Mouse (Mus musculus) spleen, postnatal 14 days (tissue): ENCODE measurements around the gene Ablim2.

Source experiments
- DNase-seq, 2 experiments: peaks; one replicate each; pipeline ENCODE4 v3.0.0; 2021 to 2022; ENCODE audit warnings: low spot score in 2 of 2

The Ablim2 gene

DNA sequence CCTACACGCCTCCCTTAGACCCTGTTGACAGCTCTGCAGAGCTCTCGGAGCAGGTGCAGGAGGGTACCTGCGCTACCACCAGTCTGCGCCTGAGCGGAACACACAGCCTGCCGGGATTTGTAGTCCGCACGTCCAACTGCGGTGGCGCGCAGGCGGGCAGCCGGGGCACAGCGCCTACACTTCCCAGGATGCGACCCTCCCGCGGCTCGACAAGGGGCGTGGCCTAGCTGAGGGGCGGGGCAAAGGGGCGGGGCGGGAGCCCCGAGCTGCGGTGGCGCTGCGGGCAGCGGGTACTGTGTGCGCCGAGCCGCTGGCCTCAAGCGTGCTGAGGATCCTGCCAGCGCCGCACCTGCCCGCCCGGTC, at the start of gene Ablim2:
Gene Ablim2, plus strand, starts transcription at position 242 of the 363 bp plus-strand sequence.
- DNase-seq = peak; percentile 60 to 74

- no peak for DNase-seq
Measured at GRCm38 (mm10) chr5:35710481-35710880, 47.2 kb upstream of the Ablim2 start.

DNA sequence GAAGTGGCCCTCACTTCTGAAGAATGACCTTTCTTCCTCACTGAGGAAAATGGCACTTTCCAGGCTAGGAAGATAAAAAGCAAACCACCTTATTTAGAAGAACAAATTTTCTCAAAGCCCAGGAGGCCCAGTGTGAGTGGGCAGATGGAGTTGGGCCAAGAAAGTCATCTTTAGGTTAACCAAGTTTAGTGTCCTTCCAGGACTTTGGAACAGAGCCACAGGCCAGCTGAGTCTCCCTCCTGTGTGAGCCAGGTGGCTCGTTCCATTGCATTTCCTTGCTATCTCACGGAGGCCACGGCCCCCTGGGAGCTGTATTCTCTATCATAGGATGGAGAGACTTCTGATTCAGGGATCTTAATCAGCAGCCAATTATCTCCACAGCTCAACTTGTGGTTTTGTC, 46.7 kb upstream of the Ablim2 start:
- DNase-seq = no peak

DNA sequence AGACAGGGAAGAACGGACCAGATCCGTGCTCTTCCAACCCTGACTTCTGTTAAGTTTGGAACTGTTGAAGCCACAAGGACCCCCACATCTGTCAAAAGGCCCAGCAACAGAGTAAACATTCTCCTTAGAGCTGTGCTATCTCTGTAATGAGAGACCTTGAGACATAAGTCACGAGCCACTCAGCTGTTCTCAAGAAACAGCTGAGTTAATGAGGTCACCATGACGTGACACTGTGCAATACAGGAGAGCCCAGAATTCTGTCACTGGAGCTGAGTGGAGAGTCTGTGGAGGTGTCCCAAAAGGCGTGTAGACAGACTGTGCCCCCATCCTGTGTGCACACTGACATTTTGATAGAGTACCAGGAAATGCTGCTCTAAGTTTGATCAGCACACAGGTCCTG, 45.2 kb upstream of the Ablim2 start:
- DNase-seq = no peak

DNA sequence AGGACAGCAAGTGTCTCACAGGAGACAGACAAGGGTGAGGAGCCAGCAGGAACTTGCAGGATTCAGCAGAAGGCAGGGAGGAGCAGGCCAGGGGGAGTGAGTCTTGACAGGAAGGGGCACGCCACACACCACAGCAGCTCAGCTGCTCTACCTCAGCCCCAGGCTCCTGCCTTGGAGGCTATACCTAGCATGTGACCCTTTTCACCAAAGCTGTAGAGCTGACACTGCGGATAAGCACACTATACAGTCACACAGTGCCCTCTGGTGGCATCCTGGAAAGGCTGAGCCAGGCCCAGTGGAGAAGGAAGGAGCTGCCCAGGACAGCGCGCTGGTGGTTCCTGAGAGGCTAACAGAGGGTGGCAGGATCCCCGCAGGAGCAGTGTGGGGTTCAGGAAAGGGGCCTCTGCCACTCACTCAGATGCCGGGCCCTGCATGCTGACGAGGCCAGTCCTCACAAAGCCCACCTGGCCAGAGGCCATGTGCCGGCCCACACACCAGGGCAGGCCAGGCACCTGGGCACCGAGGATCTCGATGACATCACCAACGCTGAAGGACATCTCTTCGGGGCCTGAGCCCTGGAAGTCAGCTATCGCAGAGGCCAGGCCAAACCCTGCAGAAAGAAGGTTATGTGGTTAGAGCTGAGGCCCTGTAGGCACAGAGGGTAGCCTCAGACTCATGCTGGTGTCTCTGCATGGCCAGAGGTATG, 43.9 kb upstream of the Ablim2 start:
- peak in 1 of 2 experiments; percentile 20 for DNase-seq

DNA sequence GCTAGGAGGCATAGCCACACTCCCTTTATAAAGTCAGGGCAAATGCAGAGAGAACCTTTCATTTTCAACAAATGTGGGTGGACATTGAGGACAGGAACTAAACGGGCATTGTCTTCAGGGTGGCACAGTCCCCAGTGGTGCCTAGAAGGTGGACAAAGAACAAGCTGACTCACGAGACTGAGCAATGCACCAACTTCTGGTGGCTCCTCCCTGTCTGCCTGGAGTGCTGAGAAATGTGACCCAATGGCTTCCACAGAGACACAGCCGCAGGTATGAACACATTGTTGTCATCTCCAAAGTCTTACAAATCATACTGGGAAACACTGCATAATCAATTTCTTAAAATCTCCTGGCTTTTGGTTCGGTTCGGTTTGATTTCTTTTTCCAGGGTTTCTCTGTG, 40.2 kb upstream of the Ablim2 start:
- DNase-seq = no peak

- no peak for DNase-seq
Measured at GRCm38 (mm10) chr5:35717946-35718345, 39.7 kb upstream of the Ablim2 start.

GRCm38 (mm10) chr5:35718817-35719216, 38.9 kb upstream of the Ablim2 start:
- DNase-seq = no peak

DNA sequence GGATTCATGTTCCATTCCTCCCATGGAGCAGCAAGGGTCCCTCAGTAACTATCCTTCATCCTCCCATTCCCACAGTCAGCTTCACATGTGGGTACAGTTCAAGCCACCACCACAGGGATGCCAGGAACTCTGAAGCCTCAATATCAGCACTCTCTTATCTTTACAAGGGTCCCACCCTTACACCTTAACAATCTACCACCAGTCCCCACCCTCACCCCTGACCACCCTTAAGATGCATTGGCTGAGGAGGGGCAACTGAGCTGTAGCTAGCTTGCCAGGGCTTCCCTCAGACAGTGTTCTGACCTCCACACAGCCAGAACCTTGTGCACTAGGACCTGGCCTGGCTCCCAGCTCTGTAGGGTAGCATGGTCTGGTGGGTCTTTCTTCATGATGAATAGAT, 38.3 kb upstream of the Ablim2 start:
- no peak for DNase-seq

DNA sequence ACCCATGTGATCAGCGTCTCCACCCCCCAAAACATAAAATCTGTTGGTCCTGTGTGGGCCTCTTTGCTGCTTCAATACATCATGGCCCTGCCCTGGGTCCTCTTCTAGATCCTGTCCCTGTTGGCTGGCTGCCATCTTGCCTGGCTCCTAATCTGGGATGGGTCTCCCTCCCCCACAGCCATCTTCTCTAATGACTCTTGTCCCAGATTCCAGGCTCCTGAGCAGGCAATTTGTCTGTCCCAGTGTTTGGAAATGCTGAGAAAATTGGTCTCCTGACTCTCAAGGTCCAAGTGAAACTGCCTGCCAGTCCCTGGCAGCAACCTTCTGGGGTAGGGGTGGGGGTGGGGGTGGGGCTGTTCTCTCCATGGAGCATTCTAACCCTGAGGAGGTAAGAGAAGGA, 37.8 kb upstream of the Ablim2 start:
- no peak for DNase-seq

DNA sequence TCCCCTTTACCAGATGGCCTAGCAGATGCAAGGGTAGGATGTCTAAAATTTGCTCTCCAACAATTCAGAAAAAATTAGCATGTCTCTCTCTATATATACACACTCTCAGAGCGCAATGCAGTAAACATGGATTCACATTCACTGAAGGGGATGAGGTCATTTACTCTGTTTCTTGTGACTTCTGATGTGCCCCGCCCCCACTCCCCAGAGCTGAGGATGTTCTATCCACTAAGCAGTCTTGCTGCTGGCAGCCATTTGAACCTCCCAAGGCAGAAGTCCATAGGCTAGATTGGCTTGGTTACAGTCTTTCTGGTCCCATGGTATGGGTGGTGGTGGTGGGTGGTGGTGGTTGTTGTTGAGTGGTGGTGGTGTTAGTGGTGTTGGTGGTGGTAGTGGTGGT, 35.7 kb upstream of the Ablim2 start:
- DNase-seq = no peak

DNA sequence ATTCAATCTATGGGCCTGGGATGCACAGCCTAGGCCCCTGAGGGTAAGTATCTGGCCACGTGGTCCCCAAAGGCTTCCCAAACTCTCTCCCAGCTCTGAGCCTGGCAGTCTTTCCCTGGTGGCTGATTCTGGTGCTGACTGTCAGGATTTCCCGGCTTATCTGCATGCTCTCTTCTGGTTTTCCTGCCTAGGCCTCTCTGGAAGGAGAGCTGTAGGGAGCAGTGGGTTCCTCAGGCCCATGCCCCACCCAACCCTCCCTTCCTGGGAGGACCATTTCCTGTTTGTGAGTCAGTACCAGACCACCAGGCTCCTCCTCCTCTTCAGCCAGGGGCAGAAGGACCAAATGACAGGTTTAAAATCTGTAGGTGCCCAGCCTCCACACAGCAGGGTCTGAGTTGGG, 35.0 kb upstream of the Ablim2 start:
- no peak for DNase-seq

DNA sequence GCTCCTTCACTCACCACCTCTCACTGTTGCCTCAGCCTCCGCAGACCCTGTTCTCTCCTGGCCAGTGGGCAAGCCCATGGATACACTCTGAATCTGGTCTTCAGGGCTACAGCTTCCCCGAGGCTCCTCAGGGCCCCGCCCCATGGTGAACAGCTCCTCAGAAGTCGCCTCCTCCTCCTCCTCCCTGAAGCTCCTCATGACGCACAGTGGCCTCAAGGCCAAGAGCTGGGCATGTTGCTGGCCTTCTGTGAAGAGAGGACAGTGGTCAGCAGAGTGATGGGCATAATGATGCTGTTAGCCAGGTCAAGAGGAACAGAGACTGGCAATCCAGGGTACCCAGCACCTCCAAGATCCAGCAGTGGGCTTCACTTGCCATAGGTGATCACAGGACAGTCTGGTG, 33.8 kb upstream of the Ablim2 start:
- DNase-seq = no peak

DNA sequence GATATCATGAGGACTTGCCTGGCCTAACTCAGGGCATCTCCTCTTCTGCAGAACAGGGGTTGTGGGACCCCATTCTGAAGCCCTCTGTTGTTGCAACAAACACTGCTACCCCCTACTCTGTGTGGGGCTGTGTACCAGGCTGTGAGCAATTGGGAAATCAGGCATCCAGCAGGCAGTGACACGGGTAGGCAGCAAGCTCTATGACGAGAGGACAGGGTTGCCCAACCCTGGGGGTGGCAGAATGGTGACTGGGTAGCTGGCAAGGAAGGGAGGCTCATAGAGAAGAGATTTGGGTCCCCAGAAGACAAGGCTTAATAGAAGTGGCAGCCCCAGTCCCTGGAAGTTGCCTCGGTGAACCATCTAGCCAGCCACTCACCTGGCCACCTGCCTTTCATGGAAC, 31.8 kb upstream of the Ablim2 start:
- no peak for DNase-seq

DNA sequence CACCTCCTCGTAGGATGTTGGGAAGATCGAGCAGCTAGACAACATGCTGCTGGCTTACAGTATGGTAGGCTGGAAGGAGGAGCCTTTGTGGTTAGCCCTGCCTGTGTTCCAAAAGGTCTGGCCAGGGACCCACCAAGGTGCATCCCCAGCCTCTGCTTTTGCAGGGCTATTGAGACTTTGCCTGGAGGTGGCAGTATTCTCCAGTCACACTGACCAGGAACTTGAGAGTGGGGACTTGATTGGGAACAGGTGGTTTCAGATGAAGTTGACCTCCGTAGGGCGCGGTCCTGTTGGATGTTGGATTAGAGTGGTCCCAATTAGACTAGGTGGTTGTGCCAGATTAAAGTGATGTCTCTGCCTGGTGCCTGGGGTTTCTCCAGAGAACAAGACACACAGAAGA, 30.2 kb upstream of the Ablim2 start:
- no peak for DNase-seq

DNA sequence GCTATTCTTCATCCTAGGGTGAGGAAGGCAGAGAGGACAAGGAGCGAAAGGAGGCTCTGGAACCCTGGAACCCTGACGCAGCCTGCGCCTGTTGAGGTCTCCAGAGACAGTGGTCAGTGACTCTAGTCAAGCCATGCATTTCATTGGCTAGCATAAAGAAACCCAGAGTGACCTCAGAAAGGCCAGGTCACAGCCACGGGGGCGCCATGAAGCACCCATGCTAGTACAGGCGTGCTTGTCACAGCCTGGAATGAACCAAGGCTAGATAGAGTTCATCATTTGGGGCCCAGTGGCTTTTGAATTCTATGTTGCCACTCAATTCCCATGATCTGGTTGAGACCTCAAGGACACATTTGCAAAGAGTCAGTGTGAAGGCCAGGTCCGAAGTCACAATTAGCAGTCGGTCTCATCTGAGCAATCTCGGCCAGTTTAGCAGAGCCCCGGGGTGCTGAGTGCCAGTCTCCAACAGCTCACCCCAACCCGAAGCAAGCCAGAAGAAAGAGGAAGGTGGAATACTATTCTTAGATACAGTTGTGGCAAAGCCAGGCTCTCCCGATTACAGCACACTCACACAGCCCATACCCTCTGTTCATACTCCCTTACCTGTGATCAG, 29.2 kb upstream of the Ablim2 start:
- DNase-seq = no peak

- DNase-seq = peak; percentile 38 to 60
Measured at GRCm38 (mm10) chr5:35728957-35729460, 28.7 kb upstream of the Ablim2 start.

GRCm38 (mm10) chr5:35729844-35730243, 27.8 kb upstream of the Ablim2 start:
- peak in 1 of 2 experiments; percentile 21 for DNase-seq

- no peak for DNase-seq
Measured at GRCm38 (mm10) chr5:35730552-35730951, 27.1 kb upstream of the Ablim2 start.

GRCm38 (mm10) chr5:35731006-35731405, 26.7 kb upstream of the Ablim2 start:
- no peak for DNase-seq

GRCm38 (mm10) chr5:35733523-35733922, 24.2 kb upstream of the Ablim2 start:
- DNase-seq = no peak

- DNase-seq = no peak
Measured at GRCm38 (mm10) chr5:35737231-35737901, 20.3 kb upstream of the Ablim2 start.

DNA sequence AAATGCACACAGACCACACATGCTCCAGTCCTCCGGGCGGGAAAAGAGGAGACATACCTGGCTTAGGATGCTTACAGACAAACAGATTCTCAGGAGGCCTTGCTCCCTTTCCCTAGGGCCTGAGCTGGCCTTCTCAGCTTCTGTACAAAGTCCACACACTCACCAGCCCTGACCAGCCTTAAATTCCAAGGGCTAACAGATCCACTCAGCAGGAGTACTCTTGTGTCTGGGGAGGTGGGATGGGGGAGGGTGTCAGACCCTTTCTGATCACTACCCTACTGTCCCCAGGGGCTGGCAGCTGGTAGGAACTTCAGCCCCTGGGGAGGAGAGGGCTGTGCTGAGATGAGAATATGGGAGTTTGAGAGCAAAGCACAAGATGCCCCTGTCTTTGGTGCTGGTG, 18.7 kb upstream of the Ablim2 start:
- DNase-seq = no peak
